Mouse (Mus musculus): Measurements from ENCODE around the gene Slc22a30. TPM values are rescaled to one million over a fixed set of nuclear protein-coding genes. Genes with fewer than 3 reads are reported as not detected.
"Not testable (repeated sequence)": the region's sequence is repeated elsewhere in the genome, so short reads cannot be mapped to it uniquely, and the experiment has no call there.

Gene Slc22a30
- polyA plus RNA-seq (2014; fragmentation: Nextera tagmentation; extraction: Ambion mirVana), result not detected in 2 replicates

DNA sequence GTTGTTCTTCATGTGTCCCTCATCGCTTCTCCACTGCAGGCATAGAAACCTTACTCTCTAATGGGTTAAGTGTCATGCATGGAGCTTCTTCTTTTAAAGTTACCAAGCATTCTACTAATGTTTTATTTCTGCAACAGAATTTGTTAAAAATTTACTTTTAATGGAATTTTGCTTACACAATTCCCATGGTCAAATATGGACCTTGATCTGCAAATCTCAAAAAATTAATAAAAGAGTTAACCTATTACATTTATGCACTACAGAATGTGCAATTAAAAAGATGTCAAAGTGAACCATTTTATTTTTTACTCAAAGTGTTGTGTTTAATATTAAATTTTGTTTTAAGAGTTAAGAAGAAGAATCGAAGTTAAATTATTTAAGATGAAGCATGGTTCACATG, at the start of gene Slc22a30:
Gene Slc22a30, minus strand, starts transcription at position 101 of the 400 bp plus-strand sequence.
- H3K9me3 ChIP-seq (ENCODE audit: control insufficient read depth, low read length); H3K36me3 ChIP-seq (ENCODE audit: control insufficient read depth, insufficient read depth, low read length); DNase-seq (ENCODE audit: low spot score); H3K4me1 ChIP-seq (replicated peaks; ENCODE audit: control insufficient read depth, insufficient read depth, low read length); H3K4me3 ChIP-seq (ENCODE audit: low read depth, low read length); H3K4me2 ChIP-seq; H3K27me3 ChIP-seq (replicated peaks; ENCODE audit: control insufficient read depth, insufficient read depth, low read length); H3K27ac ChIP-seq (ENCODE audit: low read depth, low read length); ATAC-seq (replicated peaks; ENCODE audit: low FRiP score); H3K9ac ChIP-seq (ENCODE audit: low read depth, low read length): not testable (repeated sequence)
- WGBS, result 81% methylated on average over 1 of the region's 2 CpGs

DNA sequence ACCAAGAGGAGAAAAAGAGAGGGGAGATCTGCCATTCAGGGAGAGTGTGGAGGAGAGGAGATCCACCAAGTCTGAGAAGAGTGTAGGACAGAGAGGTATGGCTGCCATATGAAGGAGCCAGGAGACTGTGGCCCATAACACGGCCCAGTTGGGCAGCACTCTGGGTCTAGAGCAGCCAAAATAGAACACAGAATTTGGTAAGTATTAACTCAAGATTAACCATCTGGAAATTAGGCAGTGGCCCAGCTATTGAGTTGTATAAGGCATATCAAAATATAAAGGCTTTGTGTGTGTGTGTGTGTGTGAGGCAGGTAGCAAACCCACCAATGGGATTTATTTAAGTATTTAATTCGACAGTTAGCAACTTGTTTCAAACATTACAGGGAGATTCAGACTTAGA, 43.4 kb upstream of the Slc22a30 start:
- Histone ChIP-seq H3K27ac (ENCODE audit: low read depth, low read length) (no peak overlapping the region), H3K4me3 (ENCODE audit: low read depth, low read length) (no peak overlapping the region), H3K4me1 (replicated peaks; ENCODE audit: control insufficient read depth, insufficient read depth, low read length) (no peaks in the 10 kb centered on the region), H3K27me3 (replicated peaks; ENCODE audit: control insufficient read depth, insufficient read depth, low read length) (no peaks in the 10 kb centered on the region), H3K9me3 (ENCODE audit: control insufficient read depth, low read length) (no peaks in the 10 kb centered on the region), H3K9ac (ENCODE audit: low read depth, low read length) (no peak overlapping the region), H3K4me2 (no peak overlapping the region), H3K36me3 (ENCODE audit: control insufficient read depth, insufficient read depth, low read length) (no peaks in the 10 kb centered on the region)
- ATAC-seq (replicated peaks; ENCODE audit: low FRiP score) (no peak), DNase-seq (ENCODE audit: low spot score) (no peak)
- 67% methylated on average over 2 of the region's 2 CpGs for WGBS

DNA sequence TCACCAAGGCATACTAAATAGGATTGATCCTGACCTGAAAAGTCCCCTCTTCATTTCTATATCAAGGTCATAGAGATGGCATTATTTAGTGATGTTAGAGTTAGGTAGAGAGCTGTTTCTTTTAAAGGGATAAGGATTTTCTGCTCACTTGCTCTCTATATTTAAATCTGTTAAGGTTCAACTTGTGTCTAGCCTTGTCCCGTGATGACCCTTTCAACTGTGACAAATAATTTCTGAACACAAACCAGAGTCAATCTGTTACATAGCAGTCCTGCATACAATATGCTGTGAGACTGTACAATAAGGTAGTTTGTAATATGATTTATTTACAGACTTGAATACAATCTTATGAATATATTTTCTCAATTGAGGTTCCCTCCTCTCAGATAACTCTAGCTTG, 42.6 kb upstream of the Slc22a30 start:
- no peak overlapping the region for H3K27ac ChIP-seq (ENCODE audit: low read depth, low read length)
- H3K9ac ChIP-seq (ENCODE audit: low read depth, low read length), result no peak overlapping the region
- H3K4me2 ChIP-seq, result no peak overlapping the region
- H3K4me3 ChIP-seq (ENCODE audit: low read depth, low read length), result no peak overlapping the region
- no peaks in the 10 kb centered on the region for H3K27me3 ChIP-seq (replicated peaks; ENCODE audit: control insufficient read depth, insufficient read depth, low read length)
- no peak for DNase-seq (ENCODE audit: low spot score)
- H3K36me3 ChIP-seq (ENCODE audit: control insufficient read depth, insufficient read depth, low read length), result no peaks in the 10 kb centered on the region
- no peaks in the 10 kb centered on the region for H3K9me3 ChIP-seq (ENCODE audit: control insufficient read depth, low read length)
- H3K4me1 ChIP-seq (replicated peaks; ENCODE audit: control insufficient read depth, insufficient read depth, low read length), result no peaks in the 10 kb centered on the region
- 63% methylated on average over 1 of the region's 1 CpGs for WGBS
- no peak for ATAC-seq (replicated peaks; ENCODE audit: low FRiP score)

DNA sequence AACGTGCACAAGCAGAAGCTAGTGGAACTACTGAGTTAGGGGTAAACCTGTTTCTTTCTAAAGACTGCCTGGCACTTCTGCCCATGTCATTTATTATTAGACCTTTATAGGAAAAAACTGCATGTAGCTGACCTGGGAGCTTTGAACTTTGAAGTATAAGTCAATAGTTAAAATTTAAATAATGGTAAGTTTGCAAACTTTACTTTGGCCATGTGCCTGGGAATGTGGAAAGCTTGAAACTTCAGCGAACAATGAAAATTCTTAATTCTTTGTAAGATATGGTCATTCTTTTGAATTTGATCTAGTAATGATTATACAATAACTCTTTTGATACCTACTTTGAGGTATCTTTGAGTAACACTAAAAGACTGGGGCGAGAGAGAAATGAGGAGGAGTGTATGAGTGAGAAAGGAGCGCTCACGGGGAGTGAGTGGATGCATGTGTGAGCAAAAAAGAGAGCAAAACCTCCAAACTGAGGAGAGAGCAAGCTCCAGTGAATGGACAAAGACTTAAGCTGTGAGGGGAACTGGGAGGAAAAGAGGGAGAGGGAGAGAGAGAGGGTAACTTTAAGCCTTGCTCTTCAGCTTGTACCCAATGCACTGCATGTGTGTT, 26.2 kb upstream of the Slc22a30 start:
- Histone ChIP-seq H3K9me3 (ENCODE audit: control insufficient read depth, low read length) (no peaks in the 10 kb centered on the region), H3K36me3 (ENCODE audit: control insufficient read depth, insufficient read depth, low read length) (no peaks in the 10 kb centered on the region), H3K27ac (ENCODE audit: low read depth, low read length) (no peak overlapping the region), H3K4me3 (ENCODE audit: low read depth, low read length) (no peak overlapping the region), H3K9ac (ENCODE audit: low read depth, low read length) (no peak overlapping the region), H3K27me3 (replicated peaks; ENCODE audit: control insufficient read depth, insufficient read depth, low read length) (no peaks in the 10 kb centered on the region), H3K4me1 (replicated peaks; ENCODE audit: control insufficient read depth, insufficient read depth, low read length) (no peaks in the 10 kb centered on the region), H3K4me2 (no peak overlapping the region)
- WGBS, result 74% methylated on average over 5 of the region's 5 CpGs
- DNase-seq (ENCODE audit: low spot score), result no peak
- no peak for ATAC-seq (replicated peaks; ENCODE audit: low FRiP score)

DNA sequence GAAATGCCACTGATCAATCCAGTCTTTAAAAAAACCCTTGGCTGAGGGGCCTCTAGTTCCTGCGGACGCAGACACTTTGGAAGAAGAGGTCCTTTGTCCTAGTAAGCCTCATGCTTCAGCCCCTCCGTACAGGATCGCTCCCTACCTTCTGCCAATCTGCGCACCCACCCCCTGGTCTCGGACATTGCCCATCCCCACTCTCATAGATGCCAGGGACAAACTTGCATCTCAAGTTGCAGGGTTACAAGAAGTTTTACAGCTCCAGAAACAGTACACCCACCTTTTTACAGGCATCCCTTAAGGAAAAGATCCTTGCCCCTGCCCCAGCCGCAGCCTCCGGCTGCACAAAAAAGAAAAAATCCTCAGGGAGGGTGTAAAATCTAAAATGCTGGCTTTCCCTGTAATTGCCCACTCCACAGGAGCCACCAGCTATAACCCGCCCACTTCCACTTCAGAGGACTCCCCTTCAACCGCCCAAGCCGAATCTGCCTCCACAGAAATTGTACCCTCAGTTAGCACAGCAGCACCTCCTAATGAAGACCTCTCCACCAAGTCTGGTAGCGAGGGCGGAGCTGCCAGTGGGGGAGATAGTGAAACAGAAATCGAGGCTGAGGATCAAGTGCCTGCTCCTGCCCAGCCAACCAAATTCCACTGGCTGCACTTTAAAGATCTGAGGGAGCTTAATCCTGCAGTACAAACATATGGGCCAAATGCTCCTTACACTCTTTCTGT, 2.5 kb upstream of the Slc22a30 start:
- H3K4me2 ChIP-seq; ATAC-seq (replicated peaks; ENCODE audit: low FRiP score); H3K9ac ChIP-seq (ENCODE audit: low read depth, low read length): not testable (repeated sequence)

More for the DNA sequence above, 2.5 kb upstream of the Slc22a30 start:
- not testable (repeated sequence) for H3K27me3 ChIP-seq (replicated peaks; ENCODE audit: control insufficient read depth, insufficient read depth, low read length); H3K36me3 ChIP-seq (ENCODE audit: control insufficient read depth, insufficient read depth, low read length); H3K4me1 ChIP-seq (replicated peaks; ENCODE audit: control insufficient read depth, insufficient read depth, low read length); DNase-seq (ENCODE audit: low spot score); H3K27ac ChIP-seq (ENCODE audit: low read depth, low read length); H3K9me3 ChIP-seq (ENCODE audit: control insufficient read depth, low read length); H3K4me3 ChIP-seq (ENCODE audit: low read depth, low read length)
- WGBS, result 57% methylated on average over 14 of the region's 14 CpGs

Other genes with a start within 250 kb of the Slc22a30 start
- gene Slc22a29, start 186.2 kb downstream of the Slc22a30 start, polyA plus RNA-seq (2014; fragmentation: Nextera tagmentation; extraction: Ambion mirVana), result not detected in 2 replicates
- 2.0 and 2.9 TPM in 2 replicates for gene Slc22a8, start 186.1 kb upstream of the Slc22a30 start, polyA plus RNA-seq (2014; fragmentation: Nextera tagmentation; extraction: Ambion mirVana)
- not detected in 2 replicates for gene Slc22a6, start 212.9 kb upstream of the Slc22a30 start, polyA plus RNA-seq (2014; fragmentation: Nextera tagmentation; extraction: Ambion mirVana)

Data from liver, embryonic 11.5 days (tissue).